Mouse (Mus musculus) embryonic facial prominence, embryonic 10.5 days (tissue): Measurements from ENCODE around the gene Ccnt1. TPM values are rescaled to one million over a fixed set of nuclear protein-coding genes. Genes with fewer than 3 reads are reported as not detected.
"Not testable (repeated sequence)": the region's sequence is repeated elsewhere in the genome, so short reads cannot be mapped to it uniquely, and the experiment has no call there.

Experiments used
- DNase-seq: peaks from one replicate; pipeline ENCODE4 v3.0.0-alpha.2; 2017; ENCODE audit warnings: low spot score
- H3K27ac ChIP-seq: fragments of 300-500 bp; sonication (generic); replicated peaks from 2 replicates; pipeline ENCODE4 v1.5.1; 2016; ENCODE audit warnings: mild to moderate bottlenecking
- H3K27me3 ChIP-seq: fragments of 300-500 bp; sonication (generic); replicated peaks from 2 replicates; pipeline ENCODE4 v1.6.1; 2016; ENCODE audit warnings: low read depth, mild to moderate bottlenecking; ENCODE audit not compliant: poor library complexity, severe bottlenecking
- H3K36me3 ChIP-seq: fragments of 300-500 bp; sonication (generic); replicated peaks from 2 replicates; pipeline ENCODE4 v1.6.1; 2016; ENCODE audit warnings: mild to moderate bottlenecking, moderate library complexity
- H3K4me1 ChIP-seq: fragments of 300-500 bp; sonication (generic); 2 replicates; pipeline ENCODE4 v1.6.1; 2016
- H3K4me3 ChIP-seq: fragments of 300-500 bp; sonication (generic); 2 replicates; pipeline ENCODE4 v1.5.1; 2016; ENCODE audit warnings: mild to moderate bottlenecking, moderate library complexity
- H3K9me3 ChIP-seq: fragments of 300-500 bp; sonication (generic); 2 replicates; pipeline ENCODE4 v1.6.1; 2016; ENCODE audit warnings: mild to moderate bottlenecking
- WGBS: fragments of 180-500 bp; shearing (Covaris S2); methylation state at CpG from one replicate; pipeline ENCODE4 v1.1.7; 2016; 5-methylcytosine and 5-hydroxymethylcytosine counted together
- polyA plus RNA-seq: library from polyadenylated mRNA; unstranded; fragments of >200 nt; fragmentation: Nextera tagmentation; extraction: Ambion mirVana; gene quantifications from 2 replicates; pipeline ENCODE4 v1.2.1, GENCODE M21; 2016

Gene Ccnt1
- polyA plus RNA-seq, 1 experiment from 2014 or later = 64.5 TPM

DNA sequence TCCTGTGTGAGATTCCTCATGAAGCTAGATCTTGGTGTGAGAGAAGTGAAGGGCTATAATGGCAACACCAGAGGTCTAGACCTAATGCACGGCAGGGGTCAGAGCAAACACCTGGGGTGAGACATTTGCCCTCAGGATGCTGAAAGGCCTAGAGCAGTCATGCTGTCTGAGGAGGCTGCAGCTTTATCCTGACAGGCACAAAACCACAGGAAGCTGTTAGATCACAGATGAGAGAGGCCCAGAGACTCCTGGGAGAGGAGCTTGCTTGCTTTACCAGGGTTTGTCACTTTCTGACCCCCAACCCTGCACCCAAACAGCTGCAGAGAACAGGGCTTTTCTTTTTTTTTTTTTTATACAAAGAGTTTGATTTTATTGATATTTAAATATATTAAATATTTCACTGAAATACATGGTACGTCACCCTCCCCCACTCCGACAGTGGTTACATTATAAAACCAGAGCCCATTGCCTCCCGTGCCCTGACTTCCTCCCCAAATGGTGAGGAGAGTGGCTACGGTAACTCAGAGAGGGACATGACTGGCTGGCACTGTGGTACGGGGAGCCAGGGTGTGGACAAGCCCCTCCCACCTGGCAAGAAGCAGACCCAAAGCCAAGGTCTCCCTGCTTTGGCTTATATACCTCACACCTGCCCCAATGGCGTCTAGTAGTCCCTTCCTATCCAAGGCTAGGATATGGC, 19.1 kb upstream of the Ccnt1 start:
- H3K27ac ChIP-seq = no peak overlapping the region
- H3K4me1 ChIP-seq = peaks cover 12% of the 10 kb centered on the region
- peaks cover 66% of the 10 kb centered on the region for H3K36me3 ChIP-seq

DNA sequence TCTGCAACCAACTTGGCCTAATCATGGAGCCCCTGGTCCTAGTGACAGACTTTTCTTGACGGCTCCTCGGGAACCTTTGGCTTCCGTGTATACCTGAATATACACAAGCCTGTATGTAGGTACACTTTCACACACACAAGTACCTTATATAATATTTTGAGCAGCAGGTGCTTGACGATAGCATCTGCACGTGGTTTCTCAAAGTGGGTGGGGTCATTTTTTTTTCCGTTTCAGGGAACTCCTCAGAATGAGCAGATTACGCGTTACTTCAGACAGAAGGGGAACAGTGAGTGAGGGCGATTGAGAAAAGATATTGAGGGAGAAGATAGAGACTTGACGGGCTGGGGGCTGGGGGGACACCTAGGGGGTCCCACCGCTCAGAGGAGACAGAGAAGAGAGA, 17.0 kb upstream of the Ccnt1 start:
- no peaks in the 10 kb centered on the region for H3K27me3 ChIP-seq
- DNase-seq = no peak
- no peak overlapping the region for H3K4me3 ChIP-seq
- H3K27ac ChIP-seq = no peak overlapping the region
- 87% methylated on average over 11 of the region's 11 CpGs for WGBS
- H3K36me3 ChIP-seq = peaks cover 46% of the 10 kb centered on the region
- peaks cover 15% of the 10 kb centered on the region for H3K4me1 ChIP-seq
- H3K9me3 ChIP-seq = no peaks in the 10 kb centered on the region

More for the DNA sequence above, 19.1 kb upstream of the Ccnt1 start:
- Histone ChIP-seq H3K4me3 (no peak overlapping the region), H3K9me3 (no peaks in the 10 kb centered on the region), H3K27me3 (no peaks in the 10 kb centered on the region)
- DNase-seq = no peak
- 78% methylated on average over 7 of the region's 7 CpGs for WGBS

DNA sequence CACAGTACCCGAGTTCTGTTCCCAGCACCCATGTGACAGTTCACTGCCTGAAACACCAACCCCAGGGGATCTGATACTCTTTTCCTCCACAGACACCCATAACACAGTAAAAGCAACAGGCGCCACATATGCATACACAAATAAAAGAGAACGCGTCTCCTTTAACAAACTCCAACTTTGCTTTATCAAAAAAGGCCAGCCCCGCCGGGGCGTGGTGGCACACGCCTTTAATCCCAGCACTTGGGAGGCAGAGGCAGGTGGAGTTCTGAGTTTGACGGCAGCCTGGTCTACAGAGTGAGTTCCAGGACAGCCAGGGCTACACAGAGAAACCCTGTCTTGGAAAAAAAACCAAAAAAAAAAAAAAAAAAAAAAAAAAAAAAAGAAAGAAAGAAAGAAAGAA, 15.4 kb upstream of the Ccnt1 start:
- not testable (repeated sequence) for H3K27me3 ChIP-seq, H3K4me3 ChIP-seq, H3K9me3 ChIP-seq, H3K27ac ChIP-seq, DNase-seq
- Histone ChIP-seq H3K36me3 (peaks cover 30% of the 10 kb centered on the region), H3K4me1 (peaks cover 15% of the 10 kb centered on the region)
- 81% methylated on average over 9 of the region's 9 CpGs for WGBS

DNA sequence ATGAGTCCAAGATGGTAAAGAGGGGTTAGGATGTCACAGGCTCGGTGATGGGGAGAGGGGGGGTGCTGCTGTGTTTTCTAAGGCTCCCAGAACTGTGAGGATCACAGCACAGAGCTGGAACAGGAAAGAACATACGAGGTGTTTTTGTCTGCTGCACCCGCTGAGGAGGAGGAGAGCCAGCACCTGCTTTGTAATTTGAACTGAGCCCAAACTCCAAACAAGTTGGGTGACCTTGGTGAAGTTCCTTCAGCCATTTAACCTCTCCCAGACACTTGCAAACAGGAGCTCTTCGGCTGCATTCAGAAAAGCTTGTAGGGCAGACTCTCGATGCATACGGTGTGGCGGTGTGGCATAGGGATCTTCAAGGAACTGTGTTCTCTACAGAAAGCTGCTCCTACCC, 14.7 kb upstream of the Ccnt1 start:
- Histone ChIP-seq H3K4me1 (peaks cover 15% of the 10 kb centered on the region), H3K27ac (no peak overlapping the region), H3K4me3 (no peak overlapping the region), H3K9me3 (no peaks in the 10 kb centered on the region), H3K36me3 (peaks cover 23% of the 10 kb centered on the region), H3K27me3 (no peaks in the 10 kb centered on the region)
- no peak for DNase-seq
- WGBS = 35% methylated on average over 7 of the region's 7 CpGs

DNA sequence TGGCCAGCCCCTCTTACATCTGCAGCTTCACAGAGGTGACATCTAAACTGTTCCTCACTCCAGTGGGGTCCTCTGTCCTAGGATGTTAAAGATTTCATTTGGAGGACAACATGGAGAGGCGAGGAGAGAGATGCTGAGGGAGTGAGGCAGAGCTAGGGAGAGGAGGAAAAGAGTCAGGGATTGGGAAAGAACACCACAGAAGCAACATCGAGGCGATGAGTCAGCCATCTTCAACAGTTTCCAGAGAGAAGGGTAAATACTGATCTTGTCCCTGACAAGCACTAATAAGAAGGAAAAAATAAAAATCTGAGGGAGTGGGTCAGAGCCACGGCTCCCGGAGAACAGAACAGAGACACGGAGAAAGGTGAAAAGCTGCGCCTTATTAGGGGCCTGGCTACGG, 12.3 kb upstream of the Ccnt1 start:
- H3K27ac ChIP-seq = no peak overlapping the region
- no peaks in the 10 kb centered on the region for H3K9me3 ChIP-seq

DNA sequence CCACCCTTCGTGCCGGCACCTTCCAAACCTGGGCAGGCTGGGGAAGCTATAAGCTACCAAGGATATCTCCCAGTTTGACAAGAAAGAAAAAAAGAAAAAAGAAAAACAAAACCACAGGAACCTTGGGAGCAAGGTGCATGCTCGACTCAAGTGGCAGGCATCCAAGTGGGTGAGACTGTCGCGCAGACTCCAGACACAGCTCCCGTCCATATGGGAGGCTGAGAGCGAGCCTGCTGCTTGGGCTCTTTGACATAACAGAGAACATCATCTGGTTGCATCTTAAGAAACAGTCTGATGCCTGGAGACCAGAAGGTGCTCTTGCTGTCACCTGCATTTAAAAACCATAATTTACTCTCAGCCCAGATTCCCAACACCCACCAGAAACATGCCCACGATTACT, 11.7 kb upstream of the Ccnt1 start:
- Histone ChIP-seq H3K27me3 (no peaks in the 10 kb centered on the region), H3K4me3 (no peak overlapping the region), H3K4me1 (peaks cover 15% of the 10 kb centered on the region), H3K36me3 (no peaks in the 10 kb centered on the region), H3K27ac (no peak overlapping the region), H3K9me3 (no peaks in the 10 kb centered on the region)
- DNase-seq = no peak
- 86% methylated on average over 8 of the region's 8 CpGs for WGBS

More for the DNA sequence above, 12.3 kb upstream of the Ccnt1 start:
- 78% methylated on average over 8 of the region's 8 CpGs for WGBS
- no peak for DNase-seq
- Histone ChIP-seq H3K4me1 (peaks cover 15% of the 10 kb centered on the region), H3K27me3 (no peaks in the 10 kb centered on the region), H3K36me3 (no peaks in the 10 kb centered on the region), H3K4me3 (no peak overlapping the region)

DNA sequence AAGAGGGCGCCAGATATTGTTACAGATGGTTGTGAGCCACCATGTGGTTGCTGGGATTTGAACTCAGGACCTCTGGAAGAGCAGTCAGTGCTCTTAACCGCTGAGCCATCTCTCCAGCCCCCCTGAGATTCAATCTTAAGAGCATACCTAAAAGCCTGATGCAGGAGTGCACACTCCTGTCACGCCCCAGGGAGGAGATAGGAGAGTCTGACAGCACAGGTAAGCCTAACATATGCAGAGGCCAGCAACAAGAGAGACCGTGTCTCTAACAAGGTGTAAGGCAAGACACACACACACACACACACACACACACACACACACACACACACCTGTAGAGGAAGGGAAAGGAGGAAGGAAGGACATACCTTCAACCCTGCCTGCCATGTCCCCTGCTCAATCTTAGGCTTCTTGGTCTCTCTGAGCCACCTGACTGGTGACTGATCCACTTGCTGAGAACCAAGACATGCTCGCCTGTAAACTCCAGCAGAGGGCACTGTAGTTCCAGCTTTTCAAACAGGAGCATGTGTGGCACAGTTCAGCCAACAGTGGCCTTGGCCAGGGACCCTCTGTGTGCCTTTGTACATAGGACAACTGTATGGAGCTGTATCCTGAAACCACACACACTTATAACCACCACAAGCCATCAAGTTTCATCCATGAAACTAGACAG, 9.2 kb upstream of the Ccnt1 start:
- 0 out of 2 replicates have a peak overlapping the region, but pooled peaks have one; percentile 2 for H3K27ac ChIP-seq
- no peaks in the 10 kb centered on the region for H3K27me3 ChIP-seq
- DNase-seq = peak; percentile 80
- H3K4me3 ChIP-seq = no peak overlapping the region
- 46% methylated on average over 5 of the region's 5 CpGs for WGBS
- no peaks in the 10 kb centered on the region for H3K9me3 ChIP-seq
- H3K4me1 ChIP-seq = peaks cover 4% of the 10 kb centered on the region
- no peaks in the 10 kb centered on the region for H3K36me3 ChIP-seq

DNA sequence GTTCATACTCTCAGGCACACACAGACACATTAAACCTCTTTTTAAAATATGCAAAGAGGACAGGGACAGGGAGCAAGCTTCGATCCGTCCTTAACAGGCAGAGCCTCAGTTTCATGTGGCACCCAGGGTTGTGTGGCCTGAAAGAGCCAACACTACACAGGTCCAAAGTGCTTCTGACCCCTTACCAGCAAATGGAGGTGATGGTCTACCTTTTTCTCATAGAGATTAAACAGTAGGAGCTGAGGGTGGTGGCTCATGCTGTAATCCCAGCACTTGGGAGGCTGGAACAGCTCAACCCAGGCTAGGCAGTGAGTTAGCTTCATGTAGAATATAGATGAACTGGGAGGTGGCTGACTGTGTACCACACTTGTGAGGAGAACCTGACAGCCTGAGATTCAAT, 8.6 kb upstream of the Ccnt1 start:
- Histone ChIP-seq H3K4me3 (no peak overlapping the region), H3K27me3 (no peaks in the 10 kb centered on the region), H3K27ac (no peak overlapping the region), H3K9me3 (no peaks in the 10 kb centered on the region), H3K4me1 (no peaks in the 10 kb centered on the region), H3K36me3 (no peaks in the 10 kb centered on the region)
- DNase-seq = no peak
- WGBS = 88% methylated on average over 2 of the region's 2 CpGs

DNA sequence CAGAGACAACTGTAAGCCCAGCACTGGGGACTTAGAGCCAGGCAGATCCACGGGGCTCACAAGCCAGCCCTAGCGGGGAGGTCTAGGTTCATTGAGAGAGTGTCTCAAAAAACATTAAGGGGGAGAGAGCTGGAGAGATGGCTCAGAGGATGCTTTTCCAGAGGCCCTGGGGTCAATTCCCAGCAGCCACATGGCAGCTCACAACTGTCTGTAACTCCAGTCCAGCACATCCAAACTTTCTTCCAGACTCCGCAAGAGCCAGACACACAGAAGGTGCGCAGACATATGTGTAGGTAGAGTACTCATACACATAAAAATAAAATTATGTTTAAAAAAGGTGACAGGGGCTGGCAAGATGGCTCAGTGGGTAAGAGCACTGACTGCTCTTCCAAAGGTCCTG, 2.6 kb upstream of the Ccnt1 start:
- no peak for DNase-seq
- H3K9me3 ChIP-seq = no peaks in the 10 kb centered on the region
- H3K4me1 ChIP-seq = peaks cover 9% of the 10 kb centered on the region
- H3K4me3 ChIP-seq = no peak overlapping the region
- no peaks in the 10 kb centered on the region for H3K27me3 ChIP-seq
- H3K36me3 ChIP-seq = no peaks in the 10 kb centered on the region
- 86% methylated on average over 4 of the region's 4 CpGs for WGBS
- no peak overlapping the region for H3K27ac ChIP-seq

DNA sequence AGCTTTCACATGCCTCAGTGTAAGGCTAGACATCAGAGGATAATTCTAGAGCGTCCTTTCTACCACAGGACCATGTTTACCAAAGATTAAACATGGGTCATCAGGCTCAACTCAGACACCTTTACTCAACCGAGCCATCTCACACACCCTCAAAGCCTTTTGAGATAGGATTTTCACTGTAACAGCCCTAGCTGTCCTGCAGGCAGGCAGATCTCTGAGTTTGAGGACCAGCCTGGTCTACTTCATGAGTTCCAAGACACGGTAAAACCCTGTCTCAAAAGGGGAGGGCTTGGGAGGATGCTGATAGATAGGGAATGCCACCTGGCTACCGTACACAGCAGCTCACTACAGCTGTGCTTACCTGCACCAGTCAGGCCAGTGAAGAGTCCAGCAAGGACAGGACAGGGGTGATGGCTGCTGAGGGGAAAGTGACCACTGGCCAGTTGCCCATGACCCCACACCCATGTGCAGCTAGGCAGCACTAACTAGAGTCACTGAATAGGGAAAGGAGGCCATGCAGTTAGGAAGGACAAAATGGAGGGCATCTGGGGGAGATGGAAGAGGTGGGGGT, 843 bp downstream of the Ccnt1 start:
- H3K27me3 ChIP-seq = no peaks in the 10 kb centered on the region
- H3K36me3 ChIP-seq = peaks cover 11% of the 10 kb centered on the region
- 85% methylated on average over 4 of the region's 4 CpGs for WGBS
- H3K4me1 ChIP-seq = peaks cover 28% of the 10 kb centered on the region
- peak overlapping the region; percentile 14; the same call in 1 of the 2 replicates for H3K4me3 ChIP-seq
- no peak for DNase-seq
- no peak overlapping the region for H3K27ac ChIP-seq
- no peaks in the 10 kb centered on the region for H3K9me3 ChIP-seq

DNA sequence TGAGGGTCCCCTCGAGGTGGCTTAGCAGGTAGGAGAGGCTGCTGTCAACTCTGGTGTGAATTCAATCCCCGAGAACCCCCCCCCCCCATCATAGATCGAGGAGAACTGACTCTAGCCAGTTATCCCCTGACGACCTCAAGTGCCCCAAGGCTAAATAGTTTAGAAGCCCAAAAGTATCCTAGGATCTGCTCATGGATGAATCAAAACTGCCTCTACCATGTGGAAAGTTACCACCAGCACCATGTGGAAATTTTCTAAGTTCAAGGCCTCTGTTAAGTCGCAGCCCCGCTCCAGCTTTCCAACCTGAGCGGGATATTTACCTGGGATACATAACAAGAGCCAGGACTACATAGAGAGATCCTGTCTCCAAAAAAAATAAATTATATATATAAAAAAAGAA, 1.5 kb downstream of the Ccnt1 start:
- Histone ChIP-seq H3K27ac (peak overlapping the region; percentile 93), H3K4me1 (peaks cover 30% of the 10 kb centered on the region), H3K27me3 (no peaks in the 10 kb centered on the region), H3K9me3 (no peaks in the 10 kb centered on the region), H3K36me3 (peaks cover 17% of the 10 kb centered on the region), H3K4me3 (peak overlapping the region; percentile 98)
- DNase-seq = no peak
- WGBS = 72% methylated on average over 7 of the region's 7 CpGs

DNA sequence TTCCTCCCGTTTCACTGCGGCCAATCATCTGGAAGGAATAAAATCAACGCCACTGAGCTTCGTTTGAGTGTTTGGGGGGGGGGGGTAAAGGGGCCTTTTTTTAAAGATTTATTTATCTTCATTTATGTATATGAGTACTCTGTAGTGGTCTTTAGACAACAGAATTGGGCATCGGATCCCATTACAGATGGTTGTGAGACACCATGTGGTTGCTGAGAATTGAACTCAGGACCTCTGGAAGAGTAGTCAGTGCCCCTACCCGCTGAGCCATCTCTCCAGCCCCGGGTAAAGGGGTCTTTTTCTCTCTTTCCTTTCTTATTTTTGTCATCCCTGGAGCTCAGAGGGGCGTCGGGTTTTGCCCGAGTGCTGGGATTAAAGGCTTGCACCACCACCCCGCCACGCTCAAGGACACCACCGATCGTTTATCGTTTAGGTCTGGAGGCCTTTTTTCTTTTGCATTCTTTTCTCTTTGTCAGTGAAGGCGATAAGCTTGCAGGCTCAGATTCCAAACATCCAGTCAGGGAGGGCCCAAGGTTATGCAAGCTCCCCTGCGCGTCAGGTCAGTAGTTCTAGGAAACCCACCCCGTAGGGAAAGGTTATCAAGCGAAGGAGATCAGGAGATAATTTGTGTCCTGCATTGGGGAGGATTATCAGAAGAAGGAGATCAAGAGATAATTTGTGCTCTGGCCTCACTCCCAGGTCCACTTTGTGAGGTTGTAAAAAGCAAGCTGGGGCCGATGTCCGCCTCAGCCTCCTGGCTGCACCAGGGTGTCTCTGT, 2.3 kb downstream of the Ccnt1 start:
- WGBS = 13% methylated on average over 22 of the region's 22 CpGs
- peak; percentile 38 for DNase-seq
- Histone ChIP-seq H3K4me1 (peaks cover 30% of the 10 kb centered on the region), H3K9me3 (no peaks in the 10 kb centered on the region), H3K4me3 (peak overlapping the region; percentile 98), H3K27me3 (no peaks in the 10 kb centered on the region), H3K36me3 (peaks cover 24% of the 10 kb centered on the region), H3K27ac (peak overlapping the region; percentile 93)
